Mouse (Mus musculus) gastrocnemius, adult 2 months (tissue): Measurements from ENCODE around the gene Arhgef15. TPM values are rescaled to one million over a fixed set of nuclear protein-coding genes. Genes with fewer than 3 reads are reported as not detected.

Source experiments
- DNase-seq: peaks from one replicate; pipeline ENCODE4 v3.0.0; 2022
- H3K27ac ChIP-seq: fragments of 200-600 bp; 2 replicates; pipeline ENCODE4 v1.8.1; 2022; ENCODE audit warnings: mild to moderate bottlenecking
- H3K4me3 ChIP-seq: fragments of 200-600 bp; 2 replicates; pipeline ENCODE4 v1.8.1; 2022; ENCODE audit warnings: mild to moderate bottlenecking, moderate library complexity
- CTCF ChIP-seq: fragments of 200-600 bp; IDR thresholded peaks from 2 replicates; pipeline ENCODE4 v1.8.1; 2022; ENCODE audit warnings: antibody characterized with exemption, mild to moderate bottlenecking, moderate library complexity
- intact Hi-C: fragments of 180-260 bp; cut with DNase I; formaldehyde crosslinking; loops from one replicate; pipeline ENCODE4 v1.15.1; 2025
- total RNA-seq, 2 experiments: library from RNA; stranded (reverse); gene quantifications; 2 replicates each; pipeline ENCODE4 v1.2.3; 2021

Arhgef15 gene
- total RNA-seq, 2 experiments from 2014 or later: 5.9 to 9.7 TPM

DNA sequence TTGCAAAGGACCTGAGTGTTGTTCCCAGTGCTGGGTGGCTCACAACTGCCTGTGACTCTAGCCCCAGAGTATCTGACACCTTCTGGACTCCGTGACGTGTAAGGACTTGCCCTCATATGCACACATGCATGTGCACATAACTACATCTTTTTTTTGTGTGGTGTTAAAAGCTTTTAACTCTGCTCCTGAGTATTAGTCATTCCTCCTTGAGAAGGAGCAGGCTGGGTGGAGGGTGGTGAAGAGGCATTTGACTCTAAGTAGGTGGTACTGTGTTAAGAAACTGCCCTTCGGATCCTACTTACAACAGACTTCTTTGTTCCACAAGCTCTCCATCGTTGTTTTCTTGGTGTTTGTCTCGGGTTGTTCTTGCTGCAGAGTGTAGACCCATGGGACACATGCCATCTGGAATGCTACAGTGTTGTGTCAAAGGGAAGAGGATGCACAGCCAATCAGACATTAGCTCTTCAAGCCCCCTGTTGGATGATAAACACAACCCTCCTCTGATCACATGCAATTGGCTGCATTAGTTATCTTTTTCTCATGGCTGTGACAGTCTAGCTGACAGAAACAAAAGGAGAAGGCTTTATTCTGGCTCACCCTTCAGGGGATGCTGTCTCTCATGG, 23.3 kb downstream of the Arhgef15 start:
- no peak for TF ChIP-seq CTCF
- DNase-seq: no peak
- H3K4me3 ChIP-seq: no peak overlapping the region
- intact Hi-C loops: no loop called here
- H3K27ac ChIP-seq: no peak overlapping the region

DNA sequence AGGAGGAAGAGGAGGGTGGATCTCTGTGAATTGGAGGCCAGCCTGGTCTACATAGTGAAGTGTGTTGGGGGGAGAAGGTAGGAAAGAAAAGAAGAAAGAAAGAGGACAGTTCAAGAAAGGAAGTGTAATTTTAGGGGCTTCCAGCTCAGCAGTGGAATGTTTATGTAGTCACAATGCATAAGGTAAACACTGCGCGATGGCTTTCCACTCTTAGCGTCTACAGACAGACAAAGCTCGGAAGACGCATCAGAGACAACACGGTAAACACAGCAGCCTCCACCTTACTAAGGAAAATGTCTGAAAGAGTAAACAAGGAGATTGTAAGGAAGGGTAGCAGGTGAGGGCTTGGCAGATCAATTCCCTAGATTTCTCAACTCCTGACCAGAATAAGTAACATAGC, 27.3 kb downstream of the Arhgef15 start:
- no peak for DNase-seq
- TF ChIP-seq CTCF: no peak
- no peak overlapping the region for H3K4me3 ChIP-seq
- intact Hi-C loops: no loop called here
- no peak overlapping the region for H3K27ac ChIP-seq

DNA sequence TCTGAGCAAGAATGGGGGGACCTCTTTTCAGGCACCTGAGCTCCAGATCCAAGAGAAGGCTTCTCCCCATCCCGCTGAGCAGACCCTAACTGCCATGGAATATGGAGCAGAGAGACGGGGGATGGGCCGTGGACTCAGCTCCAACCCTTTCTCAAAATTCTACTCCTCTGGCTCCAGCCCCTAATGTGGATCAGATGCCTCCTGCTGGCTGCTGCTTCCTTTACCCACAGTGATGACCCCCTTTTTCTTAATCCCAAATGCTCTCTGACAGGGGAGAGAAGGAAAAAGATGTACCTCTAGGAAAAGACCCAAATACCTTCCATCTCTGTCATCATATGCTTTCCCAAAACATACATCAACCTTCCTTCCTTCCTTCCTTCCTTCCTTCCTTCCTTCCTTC, 30.3 kb downstream of the Arhgef15 start, which contains the start of gene Odf4:
TSS of gene Odf4 (minus strand) at position 101 of the 400 bp plus-strand sequence.
- Histone ChIP-seq H3K27ac (no peak within 1 kb of the TSS), H3K4me3 (no peak within 1 kb of the TSS)
- no peak for DNase-seq
- intact Hi-C loops: no loop called here
- TF ChIP-seq CTCF: no peak

DNA sequence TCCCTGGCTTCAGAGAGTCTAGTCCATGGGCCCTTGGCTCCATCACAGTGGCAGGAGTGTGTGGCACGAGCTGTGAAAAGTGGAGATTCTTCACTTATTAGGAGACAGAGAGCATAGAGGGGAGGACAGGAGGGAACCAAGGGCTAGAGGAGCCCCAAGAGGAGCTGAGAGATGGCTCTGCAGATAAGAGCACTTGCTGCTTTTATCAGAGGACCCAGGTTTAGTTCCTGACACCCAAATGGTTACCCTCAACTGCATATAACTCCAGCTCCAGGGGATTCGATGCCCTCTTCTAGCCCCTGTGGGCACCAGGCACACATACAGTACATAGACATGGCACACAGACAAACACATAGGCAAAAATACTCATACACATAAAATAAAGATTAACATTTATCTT, 32.5 kb downstream of the Arhgef15 start:
- Histone ChIP-seq H3K4me3 (no peak overlapping the region), H3K27ac (no peak overlapping the region)
- no peak for DNase-seq
- intact Hi-C loops: no loop called here
- no peak for TF ChIP-seq CTCF

DNA sequence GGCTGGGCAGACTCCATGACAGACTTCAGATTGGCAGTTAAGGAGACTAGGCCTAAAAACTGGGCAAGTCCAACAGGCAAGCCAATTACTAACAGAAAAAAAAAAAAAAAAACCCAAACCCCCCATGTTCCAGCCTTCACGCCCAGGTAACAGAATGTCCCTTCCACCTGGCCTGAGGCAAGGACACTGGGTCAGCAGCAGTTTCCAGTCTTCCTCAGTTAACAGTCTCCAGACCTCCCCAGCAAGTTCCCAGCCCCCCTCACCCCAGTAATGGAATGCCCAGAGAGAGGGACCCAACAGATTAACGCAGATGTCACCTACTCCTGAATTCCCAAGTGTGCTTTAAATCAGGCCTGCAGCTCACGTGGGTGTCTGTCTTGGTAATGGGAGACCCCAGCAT, 34.1 kb downstream of the Arhgef15 start:
- H3K27ac ChIP-seq: no peak overlapping the region
- TF ChIP-seq CTCF: no peak
- H3K4me3 ChIP-seq: no peak overlapping the region
- DNase-seq: no peak
- intact Hi-C loops: no loop called here

DNA sequence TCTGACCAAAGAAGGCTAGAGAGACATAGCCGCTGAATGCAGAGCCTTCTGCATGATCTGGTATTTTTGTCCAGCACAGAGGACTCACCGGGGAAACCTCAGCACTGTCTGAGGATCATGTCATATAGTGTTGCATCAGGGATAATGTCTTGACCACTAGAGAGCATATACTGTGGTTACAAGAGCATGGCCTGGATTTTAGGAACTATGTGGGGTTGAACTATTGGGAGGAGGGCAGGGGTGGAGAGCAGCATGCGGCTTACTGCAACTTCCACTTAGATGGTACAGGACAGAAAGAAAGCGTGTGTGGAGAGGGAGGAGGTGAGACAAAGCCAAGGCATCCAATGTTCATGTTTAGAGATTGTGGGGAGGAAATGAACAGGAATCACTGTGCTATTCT, 42.7 kb downstream of the Arhgef15 start:
- no peak for DNase-seq
- no peak for TF ChIP-seq CTCF
- Histone ChIP-seq H3K4me3 (no peak overlapping the region), H3K27ac (no peak overlapping the region)
- intact Hi-C loops: no loop called here

DNA sequence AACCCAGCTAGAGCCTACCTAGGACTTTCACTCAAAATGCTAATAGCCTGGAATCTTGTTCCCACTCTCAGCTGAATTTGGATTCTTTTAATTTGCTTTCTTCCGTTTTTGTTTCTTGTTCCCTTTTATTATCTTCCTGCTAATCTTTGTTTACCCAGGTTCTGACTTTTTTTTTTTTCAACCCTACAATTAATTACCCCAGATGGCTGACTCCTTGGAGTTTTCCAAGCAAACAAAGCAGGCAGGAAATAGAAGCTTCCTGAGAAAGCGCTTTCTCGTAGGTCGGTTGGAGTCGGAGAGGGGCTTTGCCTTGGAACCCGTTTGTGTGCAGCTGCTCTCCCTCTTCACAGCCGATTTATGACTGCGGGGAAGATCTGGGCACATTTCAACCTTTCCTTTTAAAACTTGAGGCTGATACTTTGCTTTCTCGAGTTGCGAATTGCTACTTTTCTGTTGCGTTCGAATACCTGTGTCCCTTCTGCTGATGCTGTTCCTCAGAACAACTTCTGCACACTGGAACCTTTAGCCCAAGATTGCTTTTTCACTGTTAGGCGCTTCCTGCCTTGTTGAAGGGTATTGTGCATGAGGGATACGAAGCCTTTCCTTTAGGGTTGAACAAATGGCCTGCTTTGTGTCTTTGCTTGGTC, 45.6 kb downstream of the Arhgef15 start:
- H3K4me3 ChIP-seq: peak overlapping the region; percentile 41
- intact Hi-C loops: no loop called here
- no peak for DNase-seq
- TF ChIP-seq CTCF: no peak
- H3K27ac ChIP-seq: peak overlapping the region; percentile 73

DNA sequence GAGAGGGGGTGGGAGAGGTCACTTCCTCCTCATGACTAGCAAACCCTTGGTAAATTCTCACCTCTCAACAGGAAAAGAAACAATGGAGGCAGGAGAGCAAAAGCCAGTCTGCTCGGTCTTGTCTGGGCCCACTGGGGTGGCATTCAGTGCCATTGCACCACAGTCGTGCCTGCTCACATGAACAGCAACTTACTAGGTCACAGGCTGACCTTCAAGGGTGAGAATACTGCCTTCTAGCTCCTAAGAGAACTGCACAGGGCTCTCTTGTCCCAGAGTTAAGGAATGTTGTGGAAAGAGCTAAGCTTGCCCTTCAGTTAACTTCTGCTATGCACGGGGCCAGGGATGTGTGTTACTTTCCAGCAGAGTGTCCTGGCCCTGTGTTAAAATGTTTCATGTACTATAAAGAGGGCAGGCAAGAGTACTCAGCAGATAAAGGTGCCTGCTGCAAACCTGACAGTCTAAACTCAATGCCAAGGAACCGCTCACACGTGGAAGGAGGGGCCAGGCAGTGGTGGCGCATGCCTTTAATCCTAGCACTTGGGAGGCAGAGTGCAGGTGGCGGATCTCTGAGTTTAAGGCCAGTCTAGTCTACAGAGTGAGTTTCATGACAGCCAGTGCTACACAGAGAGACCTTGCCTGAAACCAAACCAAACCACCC, 48.3 kb downstream of the Arhgef15 start:
- H3K27ac ChIP-seq: 0 out of 2 replicates have a peak overlapping the region, but pooled peaks have one; percentile 16
- intact Hi-C loops: no loop called here
- no peak for TF ChIP-seq CTCF

DNA sequence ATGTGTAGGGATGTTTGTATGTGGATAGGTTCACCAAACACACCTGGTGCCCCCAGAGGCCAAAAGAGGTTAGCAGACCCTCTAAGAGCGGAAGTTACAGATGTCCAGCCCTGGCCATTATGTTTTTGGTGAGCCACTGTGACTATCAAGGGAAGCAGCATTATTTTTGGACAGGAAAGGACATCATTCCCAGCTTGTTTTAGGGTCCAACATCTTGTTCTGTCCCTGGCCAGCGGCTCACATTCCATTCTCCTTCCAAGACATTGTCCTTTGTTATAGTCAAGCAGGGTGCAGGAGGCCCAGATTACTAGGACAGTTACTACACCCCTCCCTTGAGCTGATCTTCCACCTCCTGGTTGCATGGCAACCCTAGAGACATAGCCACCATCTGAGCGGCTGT, 50.0 kb downstream of the Arhgef15 start:
- no peak for DNase-seq
- intact Hi-C loops: no loop called here
- Histone ChIP-seq H3K4me3 (no peak overlapping the region), H3K27ac (peak overlapping the region; percentile 41; the same call in 1 of the 2 replicates)
- TF ChIP-seq CTCF: no peak

More for the DNA sequence above, 48.3 kb downstream of the Arhgef15 start:
- no peak for DNase-seq
- no peak overlapping the region for H3K4me3 ChIP-seq

DNA sequence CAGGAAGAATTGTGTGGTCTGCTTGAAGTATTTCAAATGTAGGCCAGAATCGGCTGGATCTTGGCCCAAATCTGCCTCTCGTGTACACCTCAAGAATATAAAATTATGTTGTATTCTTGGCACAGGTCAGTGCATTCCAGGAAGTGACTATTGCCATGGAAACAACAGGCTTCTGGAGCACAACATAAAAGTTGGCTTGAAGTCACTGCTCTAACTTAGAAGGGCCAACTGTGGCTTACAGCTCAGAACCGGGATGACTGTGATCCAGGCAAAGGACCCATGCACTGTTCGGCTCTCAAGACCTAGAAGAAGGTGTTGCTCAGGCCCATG, 50.9 kb downstream of the Arhgef15 start:
- Histone ChIP-seq H3K27ac (peak overlapping the region; percentile 41; the same call in 1 of the 2 replicates), H3K4me3 (no peak overlapping the region)
- no peak for DNase-seq
- no peak for TF ChIP-seq CTCF
- intact Hi-C loops: no loop called here

DNA sequence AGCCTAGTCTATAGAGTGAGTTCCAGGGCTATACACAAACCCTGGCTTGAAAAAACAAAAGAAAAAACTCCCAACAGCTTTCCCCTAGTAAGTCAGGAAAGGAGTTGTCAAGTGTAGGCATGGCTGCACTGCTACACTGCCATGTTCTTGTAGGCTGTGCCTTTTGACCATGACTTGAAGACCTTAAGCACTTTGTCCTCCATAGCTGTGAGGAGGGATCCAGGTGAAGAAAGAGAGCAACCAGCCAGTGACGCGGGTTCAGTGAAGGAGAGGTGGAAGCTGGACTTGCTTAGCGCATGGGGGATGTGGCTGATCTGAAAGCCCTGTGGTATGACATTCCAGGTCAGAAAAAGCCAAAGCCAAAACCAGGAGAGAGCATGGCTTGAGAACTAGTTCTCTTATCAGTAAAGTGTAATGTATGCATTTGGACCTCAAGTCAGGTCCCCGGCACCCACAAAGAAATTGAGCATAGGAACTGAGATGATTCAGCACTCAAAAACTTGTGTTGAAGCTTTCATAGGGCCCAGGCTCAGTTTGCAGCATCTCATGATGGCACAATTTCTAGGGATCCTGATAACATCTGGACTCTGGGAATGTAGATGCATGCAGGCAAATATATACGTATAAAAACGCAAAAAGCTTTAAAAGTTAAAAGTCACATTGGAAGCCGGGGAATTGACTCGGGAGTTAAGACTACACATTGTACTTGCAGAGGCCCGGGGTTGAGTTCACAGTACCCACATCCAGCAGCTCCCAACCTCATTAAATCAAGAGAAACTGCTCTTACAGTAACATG, 51.4 kb downstream of the Arhgef15 start:
- Histone ChIP-seq H3K4me3 (no peak overlapping the region), H3K27ac (peak overlapping the region; percentile 41; the same call in 1 of the 2 replicates)
- intact Hi-C loops: loop anchor here (2.0 kb wide), 1 partner anchor 77 kb away; no protein-coding TSS in a partner anchor
- DNase-seq: no peak
- TF ChIP-seq CTCF: no peak

DNA sequence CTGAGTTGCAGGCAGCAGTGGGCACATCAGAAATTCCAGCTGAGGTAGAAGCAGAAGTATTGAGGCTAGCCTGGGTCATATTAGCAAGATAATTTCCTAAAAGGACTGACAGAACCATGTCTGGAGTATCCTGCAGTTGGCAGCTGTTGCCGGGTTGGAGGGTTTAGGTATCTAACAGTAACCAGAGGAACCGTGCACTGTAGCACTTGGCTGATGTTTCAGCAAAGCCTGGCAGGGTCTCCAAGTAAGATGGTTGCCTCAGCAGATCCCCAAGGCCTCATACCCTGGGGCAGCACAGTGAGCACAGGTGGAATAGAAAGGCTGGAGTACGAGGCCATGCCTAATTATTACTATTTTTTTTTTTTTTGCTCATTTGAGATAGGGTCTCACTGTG, 52.1 kb downstream of the Arhgef15 start:
- Histone ChIP-seq H3K27ac (peak overlapping the region; percentile 64), H3K4me3 (no peak overlapping the region; the same call in 1 of the 2 replicates)
- peak; percentile 41 for DNase-seq
- no peak for TF ChIP-seq CTCF
- intact Hi-C loops: loop anchor here (2.0 kb wide), 1 partner anchor 78 kb away; no protein-coding TSS in a partner anchor
